Mouse (Mus musculus) urinary bladder, postnatal 14 days (tissue): Measurements from ENCODE around the gene Chrng.
A peak's percentile ranks its signal among the peaks of the same experiment; 100 is the strongest.

Source experiments
- DNase-seq: peaks from one replicate; pipeline ENCODE4 v3.0.0; 2021; ENCODE audit warnings: low spot score

Gene Chrng

DNA sequence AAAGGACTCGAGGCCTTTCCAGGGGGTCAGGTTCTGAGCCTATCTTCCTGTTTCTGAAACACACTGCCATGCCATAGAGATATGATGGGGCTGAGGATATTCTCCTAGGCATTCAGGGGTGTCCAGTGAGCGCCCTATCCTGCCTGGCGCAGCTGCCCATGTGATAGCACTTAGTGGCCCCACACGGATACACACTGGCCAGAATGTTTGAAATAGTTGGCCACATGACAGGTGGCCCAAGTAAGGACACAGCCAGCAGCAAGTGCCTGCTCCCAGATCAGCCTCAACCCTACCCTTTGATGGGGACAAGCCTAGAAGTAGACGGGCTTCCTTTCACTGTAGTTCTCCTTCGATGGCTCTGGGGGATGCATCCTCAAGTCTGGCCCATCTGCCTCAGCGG, at the start of gene Chrng:
Chrng (plus strand) TSS at position 193 of the 400 bp plus-strand sequence.
- no peak for DNase-seq

DNA sequence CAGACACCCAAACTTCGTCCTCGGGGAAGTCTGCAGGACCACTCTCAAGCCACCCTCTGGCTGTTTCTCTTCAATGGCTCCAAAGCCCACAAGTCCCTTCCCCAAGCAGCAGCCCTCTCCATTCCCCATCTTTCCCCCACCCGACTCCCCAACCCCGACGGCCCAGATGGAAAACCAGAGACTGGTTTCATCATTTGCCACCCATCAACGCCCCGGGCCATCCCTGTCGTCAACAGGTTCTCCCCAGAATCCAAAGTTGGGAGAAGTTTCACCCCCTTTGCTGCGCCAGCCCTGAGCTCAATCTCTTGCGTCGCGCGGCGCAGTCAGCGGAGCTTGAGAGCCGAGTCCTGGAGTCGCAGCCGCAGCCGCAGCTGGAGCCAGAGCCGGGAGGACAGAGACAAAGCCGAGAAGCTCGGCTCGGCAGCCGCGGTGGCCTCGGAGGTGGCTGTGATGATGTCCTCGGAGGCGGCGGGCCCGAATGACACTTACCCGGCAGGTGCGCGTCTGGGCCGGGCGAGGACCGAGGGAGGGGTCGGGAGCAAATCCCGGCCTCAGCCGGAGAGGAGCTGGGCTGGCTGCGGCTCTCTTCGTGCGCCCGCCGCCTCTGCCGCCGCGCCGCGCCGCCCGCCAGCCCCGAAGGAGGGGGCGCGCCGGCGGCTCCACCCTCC, 48.8 kb upstream of the Chrng start:
- DNase-seq = no peak

DNA sequence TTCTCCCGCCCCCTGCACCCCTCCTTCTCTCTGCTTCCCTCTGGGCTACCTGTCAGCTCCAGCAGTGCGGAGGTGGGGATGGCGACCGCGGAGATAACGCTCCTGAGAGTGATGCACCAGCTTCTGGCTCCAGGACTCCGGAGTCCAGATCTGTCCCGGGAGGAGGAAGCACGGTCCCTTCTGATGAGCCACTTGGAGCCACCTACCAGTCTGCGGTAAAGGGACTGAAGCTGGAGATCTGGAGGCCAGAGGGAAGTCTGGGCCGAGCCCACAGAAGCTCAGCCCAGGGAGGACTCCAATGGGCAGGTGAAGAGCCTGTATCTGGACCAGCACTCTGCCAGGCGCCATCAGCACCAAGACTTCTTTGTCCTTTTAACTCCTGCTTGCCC, 48.3 kb upstream of the Chrng start, which contains the start of gene Ecel1:
Ecel1 (minus strand) TSS at position 323 of the 389 bp plus-strand sequence.
- DNase-seq = no peak

DNA sequence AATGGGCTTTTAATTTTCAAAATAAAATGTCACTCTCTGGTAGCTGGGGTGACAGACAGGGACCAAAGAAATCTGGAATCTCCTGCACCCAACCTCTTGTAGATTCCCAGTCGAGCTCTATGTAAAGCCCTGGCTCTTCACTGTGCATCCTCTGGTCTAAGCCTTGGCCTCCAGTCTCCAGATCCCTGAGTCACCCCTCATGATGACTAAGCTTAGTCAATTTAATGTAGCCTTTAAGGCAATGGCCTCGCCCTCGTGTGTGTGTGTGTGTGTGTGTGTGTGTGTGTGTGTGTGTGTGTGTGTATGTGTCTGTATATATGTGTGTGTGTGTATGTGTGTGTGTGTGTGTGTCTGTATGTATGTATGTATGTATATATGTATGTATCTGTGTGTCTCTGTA, 45.1 kb upstream of the Chrng start:
- no peak for DNase-seq

DNA sequence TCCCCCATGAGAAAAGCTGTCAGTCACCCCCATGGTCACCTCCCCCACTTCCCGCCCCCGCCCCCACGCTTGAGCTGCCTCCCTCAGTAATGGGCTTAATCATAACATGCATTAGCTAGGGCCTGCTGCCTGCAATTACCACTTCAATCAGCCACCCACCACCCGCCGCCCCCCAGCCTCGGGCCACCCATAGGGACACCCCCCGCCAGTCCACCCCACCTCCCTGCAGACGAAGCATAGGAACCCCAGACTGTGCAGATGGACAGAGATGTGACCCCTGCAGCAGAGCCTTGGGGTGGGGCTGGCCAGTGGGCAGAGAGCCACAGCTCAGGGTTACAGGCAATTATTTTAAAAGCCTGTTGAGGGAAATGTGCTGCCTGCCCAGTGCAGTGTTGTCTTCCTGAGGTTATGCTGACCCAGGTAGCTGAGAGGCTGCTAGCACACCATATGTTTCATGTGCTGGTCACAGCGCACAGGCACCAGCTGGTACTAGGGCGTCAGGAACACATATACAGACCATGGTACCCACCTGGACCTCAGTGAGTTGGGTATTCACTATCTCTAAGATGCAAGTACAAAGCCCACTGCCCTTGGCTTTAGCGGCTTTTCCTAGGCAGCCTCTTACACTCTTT, 40.2 kb upstream of the Chrng start:
- DNase-seq = no peak

DNA sequence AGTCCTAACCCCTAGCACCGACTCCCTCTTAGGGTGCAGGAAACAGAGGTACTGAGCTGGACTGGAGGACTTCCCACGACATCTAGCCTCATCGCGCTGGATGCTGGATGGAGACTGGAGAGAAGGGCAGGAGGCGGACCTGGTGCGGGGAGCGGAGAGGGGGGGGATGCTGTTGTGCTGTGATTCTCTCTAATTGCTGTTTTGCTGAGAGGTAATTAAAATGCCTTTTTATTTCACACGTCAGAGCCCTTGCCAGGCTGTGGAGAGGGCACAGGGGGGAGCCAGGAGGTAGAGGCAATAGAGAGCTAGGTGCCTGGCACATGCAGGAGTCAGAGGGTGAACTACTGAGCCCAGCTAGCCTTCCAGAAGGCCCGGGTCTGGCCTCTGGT, 39.7 kb upstream of the Chrng start:
- DNase-seq = no peak

DNA sequence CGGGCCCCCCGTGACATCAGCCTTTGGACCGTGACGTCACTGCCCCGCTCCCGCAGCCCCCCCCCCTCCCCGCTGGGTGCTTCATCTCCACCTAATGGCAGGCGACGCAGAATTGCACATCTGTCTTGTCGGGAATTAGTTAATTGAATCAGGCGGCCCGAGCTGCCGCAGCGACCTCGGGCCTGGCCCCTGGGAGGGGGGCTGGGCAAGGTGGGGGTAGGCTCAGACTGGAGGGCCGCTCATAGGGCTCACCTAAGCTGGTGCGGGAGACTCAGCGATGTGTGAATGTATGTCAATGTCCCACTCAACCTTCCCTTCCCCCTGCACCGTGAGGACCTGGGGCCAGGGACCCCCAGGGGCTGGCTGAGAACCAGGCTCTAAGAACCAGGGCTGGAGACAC, 34.0 kb upstream of the Chrng start:
- DNase-seq = no peak

DNA sequence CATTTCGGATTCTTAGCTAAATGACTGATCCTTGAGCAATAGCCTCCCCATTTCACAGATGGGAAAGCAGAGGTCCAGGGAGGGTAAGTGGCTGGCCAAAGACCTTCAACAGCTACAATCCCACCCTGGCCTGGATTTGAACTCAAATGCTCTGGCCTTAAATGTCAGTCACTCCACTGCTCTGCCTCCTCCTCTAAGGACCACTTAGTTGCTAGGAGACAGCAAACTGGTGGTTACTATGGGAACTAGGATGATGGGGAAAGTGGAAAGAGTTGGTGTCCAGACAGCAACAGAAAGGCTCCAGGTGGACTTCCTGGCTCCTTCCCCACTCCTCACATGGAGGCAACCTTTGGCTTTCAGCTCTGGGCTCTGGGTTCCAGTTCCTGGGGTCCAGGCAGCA, 33.1 kb upstream of the Chrng start:
- DNase-seq = no peak

DNA sequence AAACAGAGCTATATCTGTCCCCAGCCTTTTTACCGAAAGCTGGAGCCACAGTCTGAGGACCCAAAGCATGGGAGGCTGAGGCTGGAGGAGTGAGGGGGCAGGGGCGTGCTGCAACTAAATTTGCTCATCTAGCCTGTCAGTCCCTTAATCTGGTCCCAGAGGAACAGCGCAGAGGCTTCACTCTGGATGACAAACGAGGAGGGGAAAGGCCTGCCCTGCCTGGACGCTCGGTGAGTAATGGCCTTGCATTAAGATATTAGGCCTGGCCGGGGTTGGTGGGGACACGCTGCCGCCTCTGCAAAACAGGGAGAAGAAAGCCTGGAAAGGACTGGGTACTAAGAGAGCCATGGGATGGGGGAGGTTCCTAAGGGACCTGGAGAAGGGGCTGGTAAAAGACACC, 32.1 kb upstream of the Chrng start:
- no peak for DNase-seq

DNA sequence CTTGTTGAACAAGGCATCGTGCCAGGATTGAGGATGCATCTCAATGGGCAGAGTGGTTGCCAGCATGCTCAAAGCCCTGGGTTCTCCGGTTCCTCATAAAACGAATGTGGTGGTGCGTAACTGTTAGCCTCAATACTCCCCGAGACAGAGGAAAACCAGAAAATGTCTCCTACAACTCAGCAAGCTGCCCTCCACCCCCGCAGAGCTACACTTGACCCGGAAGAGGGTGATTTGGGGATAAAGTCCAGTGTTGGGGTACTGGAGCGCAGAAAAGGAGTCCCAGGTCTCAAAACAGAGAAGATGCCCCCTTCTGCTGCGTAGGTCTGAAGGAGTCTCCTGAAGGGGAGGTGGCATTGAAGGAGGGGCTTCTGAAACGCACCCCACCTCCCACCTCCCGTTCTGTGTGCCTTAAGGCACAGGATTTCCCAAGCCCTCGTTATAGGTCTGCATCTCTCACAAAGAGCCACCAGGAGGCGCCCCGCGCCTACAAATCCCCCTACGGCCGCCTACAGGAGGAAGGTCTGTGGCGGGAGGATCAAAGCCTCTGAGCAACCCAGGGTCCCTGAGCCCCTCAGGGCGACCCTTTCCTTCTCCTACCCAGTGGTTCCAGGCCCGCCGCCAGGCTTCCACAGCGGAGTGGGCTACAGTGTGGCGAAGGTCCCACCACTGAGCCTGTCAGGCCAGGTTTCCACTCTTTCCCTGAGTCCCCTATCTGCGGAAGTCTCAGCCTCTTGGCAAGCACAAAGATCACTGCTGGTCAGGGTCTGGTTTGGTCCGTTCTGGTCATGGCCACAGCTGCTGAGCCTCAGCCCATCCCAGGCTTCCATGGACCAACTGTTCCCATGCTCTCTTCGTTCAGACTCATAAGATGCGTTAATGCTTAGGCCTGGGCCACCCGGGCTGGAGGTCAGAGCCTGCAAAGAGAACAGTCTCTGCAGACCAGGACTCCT, 30.2 kb upstream of the Chrng start:
- peak; percentile 58 for DNase-seq

DNA sequence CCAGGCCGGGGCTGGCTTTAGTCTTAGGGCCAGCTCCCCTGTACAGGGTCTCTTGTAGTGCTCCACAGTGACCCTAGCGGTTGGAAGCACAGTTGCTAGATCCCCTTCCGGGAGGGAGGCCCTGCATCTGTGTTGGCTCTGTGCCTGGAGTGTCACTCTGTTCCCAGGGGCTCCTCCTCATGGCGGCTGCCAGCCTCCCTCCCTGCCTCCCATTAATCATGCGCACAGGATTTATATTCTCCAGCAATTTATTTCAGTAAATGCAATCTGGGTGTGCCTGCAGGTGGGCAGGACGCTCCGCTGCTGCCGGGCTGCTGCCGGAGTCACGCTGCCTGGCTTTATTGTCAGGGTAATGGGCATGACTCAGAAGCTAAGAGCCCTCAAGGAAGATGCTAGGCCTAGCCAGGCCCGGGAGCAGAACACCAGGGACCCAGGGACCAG, 28.6 kb upstream of the Chrng start:
- DNase-seq = peak; percentile 42

DNA sequence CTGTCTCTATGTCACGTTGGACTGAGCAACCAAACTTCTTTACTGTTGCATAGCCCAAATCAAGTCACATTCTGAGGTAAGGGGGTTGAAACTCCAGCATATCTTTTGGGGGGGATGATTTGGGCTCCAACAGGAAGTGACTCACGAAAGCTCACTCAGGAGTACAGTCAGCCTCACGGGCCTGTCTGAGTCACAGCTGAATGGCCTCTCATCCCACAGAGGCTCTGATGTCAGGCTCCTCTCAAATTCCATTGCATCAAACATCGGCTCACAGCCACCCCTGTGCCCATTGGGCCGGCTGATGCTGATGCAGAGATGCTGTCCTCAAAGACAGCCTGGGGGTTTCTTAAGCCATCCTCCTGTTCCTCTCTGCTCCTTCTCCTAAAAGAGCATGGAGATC, 23.6 kb upstream of the Chrng start:
- DNase-seq = no peak

DNA sequence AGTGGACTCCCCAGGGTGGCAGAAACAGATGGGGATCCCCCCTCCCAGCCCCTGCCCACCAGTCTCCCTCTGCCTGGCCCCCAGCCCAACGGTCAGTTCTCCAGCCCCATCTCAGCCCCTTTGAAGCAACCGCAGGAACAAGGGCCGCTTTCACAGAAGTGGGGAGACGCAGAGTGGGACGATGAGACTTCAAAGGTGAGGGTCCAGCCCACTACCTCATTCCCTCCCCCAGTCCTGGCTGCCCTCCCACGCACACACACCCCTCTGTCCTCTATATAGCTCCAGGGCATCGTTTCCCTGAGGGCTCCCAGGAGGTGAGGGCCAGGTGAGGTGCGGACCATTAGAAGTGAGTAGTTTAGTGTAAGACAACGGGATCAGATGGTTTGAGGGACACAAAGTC, 21.4 kb upstream of the Chrng start, which contains the start of gene Prss56:
Prss56 (plus strand) TSS at position 301 of the 400 bp plus-strand sequence.
- no peak for DNase-seq

DNA sequence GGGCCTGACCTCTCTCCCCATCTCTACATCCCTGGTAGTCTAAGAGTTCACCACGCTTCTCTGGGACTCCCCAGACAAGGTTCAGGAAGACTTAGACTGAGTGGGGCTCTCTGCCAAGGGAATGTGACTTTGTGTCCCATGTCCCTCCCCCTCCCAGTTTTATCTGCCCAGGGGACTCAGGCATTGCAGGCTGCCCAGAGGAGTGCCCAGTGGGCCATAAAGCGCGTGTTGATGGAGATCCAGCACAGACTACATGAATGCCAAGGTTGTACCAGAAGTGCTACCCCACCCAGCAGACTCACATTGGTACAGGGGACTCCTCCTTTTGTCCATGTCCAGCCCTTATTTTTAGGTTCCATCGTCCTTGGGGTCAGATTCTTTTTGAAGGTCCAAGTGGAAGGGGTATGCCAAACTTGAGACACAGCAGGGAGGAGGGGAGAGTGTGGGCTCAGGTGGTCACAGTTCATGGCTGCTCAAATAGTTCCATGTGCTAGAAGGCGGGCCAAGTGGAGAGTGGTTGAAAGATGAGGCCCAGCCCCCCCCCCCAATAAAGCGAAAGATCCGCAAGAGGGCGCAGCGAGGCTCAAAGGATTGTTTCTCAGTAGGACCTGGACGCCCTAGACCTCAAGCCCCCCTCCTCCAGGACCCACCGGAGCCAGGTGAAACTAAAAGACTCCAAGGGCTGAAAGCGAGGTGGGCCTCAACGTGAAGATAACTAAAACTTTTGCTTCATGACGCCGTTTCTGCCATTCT, 20.3 kb upstream of the Chrng start:
- no peak for DNase-seq

DNA sequence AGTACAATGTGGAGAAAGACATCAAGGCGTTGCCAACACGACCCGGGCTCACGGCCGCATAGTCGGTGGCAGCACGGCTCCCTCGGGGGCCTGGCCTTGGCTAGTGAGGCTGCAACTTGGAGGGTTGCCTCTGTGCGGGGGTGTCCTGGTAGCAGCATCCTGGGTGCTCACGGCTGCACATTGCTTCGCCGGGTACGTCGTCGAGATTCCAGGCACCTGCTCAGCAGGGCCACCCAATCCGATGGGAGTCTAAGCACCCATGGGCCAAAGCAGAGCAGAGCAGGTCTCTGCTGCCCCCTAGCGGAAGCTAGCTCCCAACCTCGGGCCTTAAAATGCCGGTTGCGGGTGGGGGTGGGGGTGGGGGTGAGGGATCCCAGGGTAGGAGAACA, 19.7 kb upstream of the Chrng start:
- peak; percentile 76 for DNase-seq

DNA sequence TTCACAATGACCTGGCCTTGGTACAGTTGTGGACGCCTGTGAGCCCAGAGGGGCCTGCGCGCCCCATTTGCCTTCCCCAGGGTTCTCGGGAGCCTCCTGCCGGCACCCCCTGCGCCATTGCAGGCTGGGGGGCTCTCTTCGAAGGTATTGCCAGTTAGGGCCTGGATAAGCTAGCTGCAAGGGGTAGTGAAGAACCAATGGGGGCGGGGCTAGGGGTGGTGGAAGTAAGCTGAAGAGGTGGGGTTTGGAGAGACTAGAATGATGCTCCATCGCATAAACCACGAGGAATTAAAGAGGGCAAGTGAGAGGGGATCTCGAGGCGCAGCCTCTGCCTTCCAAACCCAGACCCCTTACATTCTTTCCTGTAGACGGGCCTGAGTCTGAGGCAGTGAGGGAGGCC, 18.9 kb upstream of the Chrng start:
- DNase-seq = no peak

DNA sequence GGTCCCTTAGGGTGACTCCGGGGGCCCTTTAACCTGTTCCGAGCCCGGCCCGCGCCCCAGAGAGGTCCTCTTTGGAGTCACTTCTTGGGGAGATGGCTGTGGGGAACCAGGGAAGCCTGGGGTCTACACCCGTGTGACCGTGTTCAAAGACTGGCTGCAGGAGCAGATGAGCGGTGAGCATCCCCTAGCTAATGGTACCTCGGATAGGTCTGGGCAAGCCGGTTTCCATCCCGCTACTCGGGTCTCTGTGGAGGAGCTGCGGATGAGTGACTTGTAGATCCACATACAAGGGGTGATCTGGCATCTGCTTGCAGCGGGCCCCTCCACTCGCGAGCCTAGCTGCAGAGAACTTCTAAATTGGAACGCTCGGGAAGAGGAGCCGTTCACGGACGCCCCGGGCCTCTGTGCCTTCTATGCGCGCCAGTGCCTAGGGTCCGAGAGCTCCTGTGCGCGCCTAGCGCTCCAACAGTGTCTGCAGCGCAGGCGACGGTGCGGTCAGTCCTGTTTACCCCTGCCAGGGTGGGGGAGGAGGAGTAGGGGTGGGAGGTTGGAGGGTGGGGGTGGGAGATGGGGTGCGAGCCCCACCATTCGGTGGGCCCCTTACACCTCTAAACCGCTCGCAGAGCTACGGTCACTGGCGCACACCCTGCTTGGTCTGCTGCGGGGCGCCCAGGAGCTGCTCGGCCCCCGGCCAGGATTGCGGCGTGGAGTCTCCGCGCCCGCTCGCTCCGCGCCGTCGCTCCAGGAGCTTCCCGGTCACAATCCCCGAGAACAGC, 18.0 kb upstream of the Chrng start:
- no peak for DNase-seq

DNA sequence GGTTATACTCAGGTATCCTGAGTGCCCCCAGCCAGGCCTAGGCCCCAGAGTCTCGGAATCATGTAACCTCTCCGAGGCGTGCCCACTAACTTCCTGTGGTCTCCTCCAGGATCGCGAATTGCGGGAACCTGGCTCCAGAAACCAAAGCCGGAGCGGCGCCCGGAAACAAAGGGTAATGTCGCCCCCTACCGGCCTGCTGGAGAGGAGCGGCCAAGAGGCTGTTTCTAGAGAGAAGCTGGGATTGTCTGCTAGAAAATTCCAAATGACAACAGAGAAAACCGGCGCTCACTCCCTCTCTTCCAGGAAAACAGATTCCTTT, 17.5 kb upstream of the Chrng start:
- DNase-seq = peak; percentile 75

DNA sequence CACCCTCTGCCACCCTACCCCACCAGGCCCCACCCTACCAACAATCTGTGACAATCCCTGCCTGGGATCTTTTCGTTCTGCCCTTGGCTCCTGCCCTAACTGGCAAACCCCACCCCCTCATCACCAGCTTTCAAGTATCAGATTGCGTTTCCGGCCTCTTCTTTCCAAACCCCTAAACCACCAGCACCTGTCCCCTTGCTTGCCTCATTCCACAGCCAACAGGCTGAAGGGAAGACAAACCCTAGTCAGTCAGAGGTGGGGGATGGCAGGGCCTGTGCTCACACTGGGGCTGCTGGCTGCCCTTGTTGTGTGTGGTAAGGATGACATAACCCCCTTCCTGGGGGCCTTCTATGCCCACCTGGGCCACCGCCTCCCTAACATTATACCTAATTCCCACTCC, 14.0 kb upstream of the Chrng start, which contains the start of gene Chrnd:
Chrnd (plus strand) TSS at position 179 of the 400 bp plus-strand sequence.
- no peak for DNase-seq

DNA sequence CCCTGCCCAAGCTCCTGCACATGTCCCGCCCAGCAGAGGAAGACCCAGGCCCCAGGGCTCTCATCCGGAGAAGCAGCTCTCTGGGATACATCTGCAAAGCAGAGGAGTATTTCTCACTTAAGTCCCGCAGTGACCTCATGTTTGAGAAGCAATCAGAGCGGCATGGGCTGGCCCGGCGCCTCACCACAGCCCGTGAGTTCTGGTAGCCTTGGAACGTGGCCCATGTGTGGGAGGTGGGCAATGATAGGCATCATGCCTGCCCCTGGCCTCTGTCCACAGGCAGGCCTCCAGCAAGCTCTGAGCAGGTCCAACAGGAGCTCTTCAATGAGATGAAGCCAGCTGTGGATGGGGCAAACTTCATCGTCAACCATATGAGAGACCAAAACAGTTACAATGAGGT, 7.2 kb upstream of the Chrng start:
- DNase-seq = no peak
